Mouse (Mus musculus): ENCODE measurements around the gene Atxn1. TPM values are rescaled to one million over a fixed set of nuclear protein-coding genes. Genes with fewer than 3 reads are reported as not detected.

Atxn1 gene
- polyA plus RNA-seq, 1 experiment from 2014 or later = 11.9 TPM

GRCm38 (mm10) chr13:45693534-45693933 lies 271.3 kb downstream of the Atxn1 start:
- Histone ChIP-seq H3K9me3 (ENCODE audit: low read length) (no peaks in the 10 kb centered on the region), H3K27ac (ENCODE audit: low read length) (peak overlapping the region; percentile 52), H3K4me2 (replicated peaks; ENCODE audit: low read depth, low read length) (no peak overlapping the region), H3K9ac (replicated peaks; ENCODE audit: low read depth) (no peak overlapping the region), H3K4me1 (ENCODE audit: insufficient read depth, low read depth, low read length) (peaks cover 9% of the 10 kb centered on the region; the same call in 1 of the 2 replicates), H3K4me3 (ENCODE audit: low read depth, low read length) (no peak overlapping the region), H3K27me3 (replicated peaks; ENCODE audit: insufficient read depth, low read length) (no peaks in the 10 kb centered on the region), H3K36me3 (ENCODE audit: insufficient read depth, low read length) (no peaks in the 10 kb centered on the region)
- TF ChIP-seq EP300 (IDR thresholded peaks at IDR 0.05) (no peak), CTCF (IDR thresholded peaks at IDR 0.05) (peak; percentile 8; the same call in 1 of the 2 replicates)
- ATAC-seq (peak; percentile 10; the same call in 1 of the 2 replicates), DNase-seq (ENCODE audit: low spot score) (peak; percentile 47)
- WGBS = 18% methylated on average over 11 of the region's 11 CpGs

DNA sequence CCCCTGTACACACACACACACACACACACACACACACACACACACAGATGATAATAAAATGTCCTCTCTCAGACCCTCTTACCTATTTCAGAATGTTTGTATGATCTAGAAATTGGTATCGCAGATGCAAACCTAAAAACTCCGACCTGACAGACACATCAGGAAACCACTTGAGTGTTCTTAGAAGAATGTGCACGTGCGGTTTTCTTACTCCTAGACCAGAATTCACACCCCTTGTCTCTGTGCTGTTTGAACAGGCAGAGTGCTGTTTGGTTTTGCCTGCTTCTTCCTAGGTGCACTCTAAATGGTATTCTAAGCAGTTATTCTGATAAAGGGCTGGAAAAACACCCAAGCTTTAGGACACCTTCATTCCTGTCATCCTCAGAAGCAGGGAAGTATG lies 271.7 kb downstream of the Atxn1 start:
- Histone ChIP-seq H3K9me3 (ENCODE audit: low read length) (no peaks in the 10 kb centered on the region), H3K36me3 (ENCODE audit: insufficient read depth, low read length) (no peaks in the 10 kb centered on the region), H3K27ac (ENCODE audit: low read length) (peak overlapping the region; percentile 52), H3K27me3 (replicated peaks; ENCODE audit: insufficient read depth, low read length) (no peaks in the 10 kb centered on the region), H3K9ac (replicated peaks; ENCODE audit: low read depth) (no peak overlapping the region), H3K4me2 (replicated peaks; ENCODE audit: low read depth, low read length) (no peak overlapping the region), H3K4me1 (ENCODE audit: insufficient read depth, low read depth, low read length) (peaks cover 9% of the 10 kb centered on the region; the same call in 1 of the 2 replicates), H3K4me3 (ENCODE audit: low read depth, low read length) (no peak overlapping the region)
- peak; percentile 42 for DNase-seq (ENCODE audit: low spot score)
- WGBS = 47% methylated on average over 4 of the region's 4 CpGs
- TF ChIP-seq CTCF (IDR thresholded peaks at IDR 0.05) (no peak), EP300 (IDR thresholded peaks at IDR 0.05) (peak; percentile 41)
- ATAC-seq = no peak

- Histone ChIP-seq H3K27ac (ENCODE audit: low read length) (0 out of 2 replicates have a peak overlapping the region, but pooled peaks have one; percentile 20), H3K4me1 (ENCODE audit: insufficient read depth, low read depth, low read length) (peaks cover 9% of the 10 kb centered on the region; the same call in 1 of the 2 replicates), H3K27me3 (replicated peaks; ENCODE audit: insufficient read depth, low read length) (no peaks in the 10 kb centered on the region), H3K36me3 (ENCODE audit: insufficient read depth, low read length) (no peaks in the 10 kb centered on the region), H3K9me3 (ENCODE audit: low read length) (no peaks in the 10 kb centered on the region), H3K9ac (replicated peaks; ENCODE audit: low read depth) (no peak overlapping the region), H3K4me2 (replicated peaks; ENCODE audit: low read depth, low read length) (no peak overlapping the region), H3K4me3 (ENCODE audit: low read depth, low read length) (no peak overlapping the region)
- DNase-seq (ENCODE audit: low spot score) (peak; percentile 28), ATAC-seq (no peak)
- TF ChIP-seq CTCF (IDR thresholded peaks at IDR 0.05) = no peak
- TF ChIP-seq EP300 (IDR thresholded peaks at IDR 0.05) = no peak
- 30% methylated on average over 9 of the region's 9 CpGs for WGBS
Observed at GRCm38 (mm10) chr13:45692440-45692839, 272.4 kb downstream of the Atxn1 start.

- TF ChIP-seq CTCF (IDR thresholded peaks at IDR 0.05) (no peak), EP300 (IDR thresholded peaks at IDR 0.05) (no peak)
- H3K9ac ChIP-seq (replicated peaks; ENCODE audit: low read depth) = no peak overlapping the region
- peaks cover 9% of the 10 kb centered on the region; the same call in 1 of the 2 replicates for H3K4me1 ChIP-seq (ENCODE audit: insufficient read depth, low read depth, low read length)
- no peaks in the 10 kb centered on the region for H3K36me3 ChIP-seq (ENCODE audit: insufficient read depth, low read length)
- H3K27ac ChIP-seq (ENCODE audit: low read length) = no peak overlapping the region
- DNase-seq (ENCODE audit: low spot score) = no peak
- WGBS = 73% methylated on average over 1 of the region's 1 CpGs
- no peak overlapping the region for H3K4me3 ChIP-seq (ENCODE audit: low read depth, low read length)
- no peak overlapping the region for H3K4me2 ChIP-seq (replicated peaks; ENCODE audit: low read depth, low read length)
- H3K9me3 ChIP-seq (ENCODE audit: low read length) = no peaks in the 10 kb centered on the region
- H3K27me3 ChIP-seq (replicated peaks; ENCODE audit: insufficient read depth, low read length) = no peaks in the 10 kb centered on the region
- no peak for ATAC-seq
Observed at GRCm38 (mm10) chr13:45690426-45690825, 274.4 kb downstream of the Atxn1 start.

DNA sequence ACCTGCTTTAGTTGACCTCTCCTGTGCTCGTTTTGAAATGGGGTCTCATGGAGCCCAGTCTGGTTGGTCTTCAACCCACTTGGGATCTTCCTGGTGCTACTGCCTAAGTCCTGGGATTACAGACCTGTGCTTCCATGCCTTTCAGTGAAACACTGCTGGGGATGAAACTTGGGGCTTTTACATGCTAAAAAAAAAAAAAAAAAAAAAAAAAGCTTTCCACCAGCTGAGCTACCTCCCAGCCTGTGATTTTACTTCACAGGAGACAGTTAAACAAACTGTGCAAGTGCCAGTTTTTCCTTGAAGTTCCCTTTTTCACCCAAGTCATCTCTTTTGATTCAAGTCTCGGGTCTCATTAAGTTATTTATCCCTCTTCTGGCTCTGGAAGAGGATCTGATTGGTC lies 275.9 kb downstream of the Atxn1 start:
- TF ChIP-seq CTCF (IDR thresholded peaks at IDR 0.05) = no peak
- TF ChIP-seq EP300 (IDR thresholded peaks at IDR 0.05) = no peak
- Histone ChIP-seq H3K27me3 (replicated peaks; ENCODE audit: insufficient read depth, low read length) (no peaks in the 10 kb centered on the region), H3K9ac (replicated peaks; ENCODE audit: low read depth) (no peak overlapping the region), H3K4me1 (ENCODE audit: insufficient read depth, low read depth, low read length) (peaks cover 8% of the 10 kb centered on the region; the same call in 1 of the 2 replicates), H3K36me3 (ENCODE audit: insufficient read depth, low read length) (no peaks in the 10 kb centered on the region), H3K27ac (ENCODE audit: low read length) (no peak overlapping the region), H3K4me3 (ENCODE audit: low read depth, low read length) (no peak overlapping the region), H3K4me2 (replicated peaks; ENCODE audit: low read depth, low read length) (no peak overlapping the region), H3K9me3 (ENCODE audit: low read length) (no peaks in the 10 kb centered on the region)
- DNase-seq (ENCODE audit: low spot score) = no peak
- ATAC-seq = no peak
- WGBS = 74% methylated on average over 2 of the region's 2 CpGs

- 92% methylated on average over 8 of the region's 8 CpGs for WGBS
- H3K4me1 ChIP-seq (ENCODE audit: insufficient read depth, low read depth, low read length) = no peaks in the 10 kb centered on the region
- no peak for TF ChIP-seq EP300 (IDR thresholded peaks at IDR 0.05)
- no peak for TF ChIP-seq CTCF (IDR thresholded peaks at IDR 0.05)
Observed at GRCm38 (mm10) chr13:45687581-45687980, 277.2 kb downstream of the Atxn1 start.

DNA sequence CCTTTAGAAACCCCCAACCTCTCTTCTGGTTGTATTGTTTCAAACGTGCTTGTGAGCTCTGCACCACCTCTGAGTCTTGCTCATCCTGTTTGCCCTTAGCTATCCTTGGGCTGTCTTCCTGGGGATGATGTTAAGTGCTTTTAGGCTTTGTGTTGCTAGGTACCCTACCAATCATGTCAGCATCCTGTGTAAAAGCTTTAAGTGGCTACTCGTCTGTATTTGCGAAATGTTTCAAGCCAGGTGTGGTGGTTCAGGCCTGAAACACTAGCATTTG lies 278.6 kb downstream of the Atxn1 start:
- WGBS = 41% methylated on average over 3 of the region's 3 CpGs
- no peak for TF ChIP-seq EP300 (IDR thresholded peaks at IDR 0.05)
- no peak for TF ChIP-seq CTCF (IDR thresholded peaks at IDR 0.05)

More at GRCm38 (mm10) chr13:45687581-45687980, 277.2 kb downstream of the Atxn1 start:
- H3K27me3 ChIP-seq (replicated peaks; ENCODE audit: insufficient read depth, low read length) = no peaks in the 10 kb centered on the region
- H3K4me2 ChIP-seq (replicated peaks; ENCODE audit: low read depth, low read length) = no peak overlapping the region
- H3K27ac ChIP-seq (ENCODE audit: low read length) = no peak overlapping the region
- no peaks in the 10 kb centered on the region for H3K36me3 ChIP-seq (ENCODE audit: insufficient read depth, low read length)
- H3K9me3 ChIP-seq (ENCODE audit: low read length) = no peaks in the 10 kb centered on the region
- ATAC-seq (no peak), DNase-seq (ENCODE audit: low spot score) (no peak)
- H3K4me3 ChIP-seq (ENCODE audit: low read depth, low read length) = no peak overlapping the region
- no peak overlapping the region for H3K9ac ChIP-seq (replicated peaks; ENCODE audit: low read depth)

More for the DNA sequence above, 278.6 kb downstream of the Atxn1 start:
- Histone ChIP-seq H3K4me2 (replicated peaks; ENCODE audit: low read depth, low read length) (no peak overlapping the region), H3K4me1 (ENCODE audit: insufficient read depth, low read depth, low read length) (no peaks in the 10 kb centered on the region), H3K27ac (ENCODE audit: low read length) (no peak overlapping the region), H3K9me3 (ENCODE audit: low read length) (no peaks in the 10 kb centered on the region), H3K36me3 (ENCODE audit: insufficient read depth, low read length) (no peaks in the 10 kb centered on the region), H3K27me3 (replicated peaks; ENCODE audit: insufficient read depth, low read length) (no peaks in the 10 kb centered on the region), H3K4me3 (ENCODE audit: low read depth, low read length) (no peak overlapping the region), H3K9ac (replicated peaks; ENCODE audit: low read depth) (no peak overlapping the region)
- ATAC-seq (no peak), DNase-seq (ENCODE audit: low spot score) (no peak)

All from lung, postnatal 0 days (tissue).